Mouse (Mus musculus) intestine, embryonic 16.5 days (tissue): ENCODE data around the gene Mad2l2. TPM values are rescaled to one million over a fixed set of nuclear protein-coding genes. Genes with fewer than 3 reads are reported as not detected.

Source experiments
- ATAC-seq: fragments of 200-750 bp; cut with Nextera tagmentation; 2 replicates; pipeline ENCODE4 v1.8.0; 2017; ENCODE audit warnings: moderate TSS enrichment, moderate library complexity
- H3K27ac ChIP-seq: fragments of 300-500 bp; sonication (generic); 2 replicates; pipeline ENCODE4 v1.5.1; 2014; ENCODE audit warnings: mild to moderate bottlenecking, low read length
- H3K27me3 ChIP-seq: fragments of 300-500 bp; sonication (generic); replicated peaks from 2 replicates; pipeline ENCODE4 v1.6.1; 2014; ENCODE audit warnings: low read length, control low read depth, mixed read lengths; ENCODE audit not compliant: control insufficient read depth, insufficient read depth
- H3K36me3 ChIP-seq: fragments of 300-500 bp; sonication (generic); 2 replicates; pipeline ENCODE4 v1.6.1; 2014; ENCODE audit warnings: low read length, control low read depth; ENCODE audit not compliant: control insufficient read depth, insufficient read depth
- H3K4me1 ChIP-seq: fragments of 300-500 bp; sonication (generic); 2 replicates; pipeline ENCODE4 v1.6.1; 2014; ENCODE audit warnings: low read length, control low read depth, mixed read lengths; ENCODE audit not compliant: control insufficient read depth, insufficient read depth
- H3K4me2 ChIP-seq: fragments of 300-500 bp; sonication (generic); 2 replicates; pipeline ENCODE4 v1.6.1; 2014; ENCODE audit warnings: low read depth, low read length, control low read depth
- H3K4me3 ChIP-seq: fragments of 300-500 bp; sonication (generic); 2 replicates; pipeline ENCODE4 v1.5.1; 2014; ENCODE audit warnings: mild to moderate bottlenecking, low read length
- H3K9ac ChIP-seq: fragments of 300-500 bp; sonication (generic); 2 replicates; pipeline ENCODE4 v1.6.1; 2014; ENCODE audit warnings: low read depth, low read length
- H3K9me3 ChIP-seq: fragments of 300-500 bp; sonication (generic); 2 replicates; pipeline ENCODE4 v1.6.1; 2016; ENCODE audit warnings: low read length, control low read depth; ENCODE audit not compliant: control insufficient read depth
- WGBS: fragments of 180-500 bp; shearing (Covaris S2); extraction: QIAGEN DNeasy Blood & Tissue Kit; methylation state at CpG from one replicate; pipeline ENCODE4 v1.1.7; 2014; 5-methylcytosine and 5-hydroxymethylcytosine counted together
- polyA plus RNA-seq: library from polyadenylated mRNA; unstranded; fragments of >200 nt; fragmentation: Nextera tagmentation; extraction: Ambion mirVana; gene quantifications from 2 replicates; pipeline ENCODE4 v1.2.1, GENCODE M21; 2015

Mad2l2 gene
- polyA plus RNA-seq, 1 experiment from 2014 or later, result 30.1 TPM

- Histone ChIP-seq H3K4me1 (peaks cover 7% of the 10 kb centered on the region), H3K27me3 (peaks cover 40% of the 10 kb centered on the region), H3K9ac (no peak overlapping the region), H3K36me3 (no peaks in the 10 kb centered on the region), H3K4me3 (peak overlapping the region; percentile 27; the same call in 1 of the 2 replicates), H3K27ac (no peak overlapping the region), H3K9me3 (no peaks in the 10 kb centered on the region), H3K4me2 (peak overlapping the region; percentile 39)
- 0 out of 2 replicates have a peak, but pooled peaks have one; percentile 38 for ATAC-seq
- WGBS, result 2% methylated on average over 21 of the region's 21 CpGs
These were observed 1.4 kb downstream of the Mad2l2 start for GRCm38 (mm10) chr4:148131497-148132081.

GRCm38 (mm10) chr4:148134988-148135387, 4.8 kb downstream of the Mad2l2 start:
- H3K4me3 ChIP-seq, result no peak overlapping the region
- no peak for ATAC-seq
- peaks cover 7% of the 10 kb centered on the region for H3K4me1 ChIP-seq
- no peaks in the 10 kb centered on the region for H3K9me3 ChIP-seq
- H3K27ac ChIP-seq, result no peak overlapping the region
- 68% methylated on average over 8 of the region's 8 CpGs for WGBS
- no peaks in the 10 kb centered on the region for H3K36me3 ChIP-seq
- no peak overlapping the region for H3K4me2 ChIP-seq
- H3K27me3 ChIP-seq, result peaks cover 22% of the 10 kb centered on the region
- H3K9ac ChIP-seq, result no peak overlapping the region

- H3K4me2 ChIP-seq, result no peak overlapping the region
- no peaks in the 10 kb centered on the region for H3K27me3 ChIP-seq
- H3K4me3 ChIP-seq, result no peak overlapping the region
- H3K36me3 ChIP-seq, result no peaks in the 10 kb centered on the region
- H3K9me3 ChIP-seq, result no peaks in the 10 kb centered on the region
- 67% methylated on average over 8 of the region's 8 CpGs for WGBS
- no peak for ATAC-seq
- H3K4me1 ChIP-seq, result no peaks in the 10 kb centered on the region
- no peak overlapping the region for H3K27ac ChIP-seq
- H3K9ac ChIP-seq, result no peak overlapping the region
These were observed 7.3 kb downstream of the Mad2l2 start for GRCm38 (mm10) chr4:148137503-148137902.

- Histone ChIP-seq H3K9ac (peak overlapping the region; percentile 70), H3K9me3 (no peaks in the 10 kb centered on the region), H3K4me1 (no peaks in the 10 kb centered on the region), H3K27ac (peak overlapping the region; percentile 84; the same call in 1 of the 2 replicates), H3K4me2 (peak overlapping the region; percentile 80), H3K36me3 (no peaks in the 10 kb centered on the region), H3K4me3 (peak overlapping the region; percentile 76), H3K27me3 (no peaks in the 10 kb centered on the region)
- WGBS, result under 1% methylated on average over 12 of the region's 12 CpGs
- ATAC-seq, result peak; percentile 30
These were observed 9.5 kb downstream of the Mad2l2 start for GRCm38 (mm10) chr4:148139767-148140097.

GRCm38 (mm10) chr4:148140098-148141011, 10.2 kb downstream of the Mad2l2 start:
- Histone ChIP-seq H3K36me3 (no peaks in the 10 kb centered on the region), H3K4me1 (no peaks in the 10 kb centered on the region), H3K9ac (peak overlapping the region; percentile 70), H3K4me3 (peak overlapping the region; percentile 76), H3K27me3 (no peaks in the 10 kb centered on the region), H3K9me3 (no peaks in the 10 kb centered on the region), H3K4me2 (peak overlapping the region; percentile 80), H3K27ac (peak overlapping the region; percentile 84)
- under 1% methylated on average over 60 of the region's 65 CpGs for WGBS
- ATAC-seq, result peak; percentile 97

- Histone ChIP-seq H3K4me2 (no peak overlapping the region), H3K9ac (no peak overlapping the region), H3K9me3 (no peaks in the 10 kb centered on the region), H3K27ac (no peak overlapping the region), H3K36me3 (no peaks in the 10 kb centered on the region), H3K27me3 (no peaks in the 10 kb centered on the region), H3K4me1 (no peaks in the 10 kb centered on the region), H3K4me3 (no peak overlapping the region)
- 85% methylated on average over 5 of the region's 5 CpGs for WGBS
- ATAC-seq, result no peak
These were observed 13.5 kb downstream of the Mad2l2 start for GRCm38 (mm10) chr4:148143721-148144120.

- 86% methylated on average over 2 of the region's 2 CpGs for WGBS
- H3K4me2 ChIP-seq, result no peak overlapping the region
- no peak overlapping the region for H3K4me3 ChIP-seq
- no peak overlapping the region for H3K9ac ChIP-seq
- H3K4me1 ChIP-seq, result peaks cover 4% of the 10 kb centered on the region; the same call in 1 of the 2 replicates
- H3K27ac ChIP-seq, result no peak overlapping the region
- H3K27me3 ChIP-seq, result no peaks in the 10 kb centered on the region
- H3K9me3 ChIP-seq, result no peaks in the 10 kb centered on the region
- no peak for ATAC-seq
- H3K36me3 ChIP-seq, result no peaks in the 10 kb centered on the region
These were observed 17.5 kb downstream of the Mad2l2 start for GRCm38 (mm10) chr4:148147714-148148113.

- H3K9ac ChIP-seq, result no peak overlapping the region
- no peaks in the 10 kb centered on the region for H3K9me3 ChIP-seq
- no peak overlapping the region for H3K27ac ChIP-seq
- H3K4me2 ChIP-seq, result no peak overlapping the region
- H3K27me3 ChIP-seq, result no peaks in the 10 kb centered on the region
- H3K4me1 ChIP-seq, result peaks cover 4% of the 10 kb centered on the region; the same call in 1 of the 2 replicates
- peaks cover 3% of the 10 kb centered on the region; the same call in 1 of the 2 replicates for H3K36me3 ChIP-seq
- WGBS, result 59% methylated on average over 12 of the region's 12 CpGs
- no peak for ATAC-seq
- no peak overlapping the region for H3K4me3 ChIP-seq
These were observed 19.4 kb downstream of the Mad2l2 start for GRCm38 (mm10) chr4:148149540-148149939.

- H3K4me1 ChIP-seq, result peaks cover 4% of the 10 kb centered on the region; the same call in 1 of the 2 replicates
- no peak overlapping the region for H3K27ac ChIP-seq
- WGBS, result 60% methylated on average over 7 of the region's 7 CpGs
- no peak overlapping the region for H3K9ac ChIP-seq
- no peaks in the 10 kb centered on the region for H3K9me3 ChIP-seq
- H3K4me2 ChIP-seq, result no peak overlapping the region
- no peak for ATAC-seq
- H3K4me3 ChIP-seq, result no peak overlapping the region
- H3K36me3 ChIP-seq, result peaks cover 3% of the 10 kb centered on the region; the same call in 1 of the 2 replicates
- H3K27me3 ChIP-seq, result no peaks in the 10 kb centered on the region
These were observed 20.1 kb downstream of the Mad2l2 start for GRCm38 (mm10) chr4:148150242-148150641.
